In the genomic region with DNA sequence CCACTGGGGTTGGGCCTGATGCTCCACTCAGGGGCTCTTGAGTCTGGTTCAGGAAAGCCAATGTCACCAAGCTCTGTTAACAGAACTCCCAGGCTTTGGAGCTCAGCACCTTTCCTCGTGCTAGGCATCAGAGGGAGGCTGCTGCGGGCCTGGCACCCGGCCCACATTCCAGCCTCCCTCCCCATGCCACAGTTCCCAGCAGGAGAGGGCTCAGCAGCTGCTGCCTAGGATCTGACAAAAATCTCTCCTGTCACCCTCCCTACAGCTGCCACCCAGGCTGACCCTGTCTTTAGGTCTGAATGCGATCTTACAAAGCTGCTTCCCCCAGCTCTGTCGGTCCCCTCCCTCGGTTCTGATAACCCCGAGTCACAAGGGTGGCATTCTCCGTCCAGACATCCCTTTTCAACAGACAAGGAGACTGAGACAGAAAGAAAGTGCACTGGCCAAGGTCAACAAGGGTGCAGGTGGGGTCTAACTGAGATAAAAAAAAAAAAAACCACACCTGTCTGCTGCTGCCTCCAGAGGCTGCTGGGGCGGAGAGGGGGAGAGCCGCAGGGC, we compare ENCODE assay signal across 8 mouse cellular contexts. TPM values are rescaled to one million over a fixed set of nuclear protein-coding genes. Genes with fewer than 3 reads are reported as not detected.
DNase-seq lines count a peak whose midpoint lies in the region; ATAC-seq and TF ChIP-seq lines count a peak whose summit lies in the region.

No protein-coding gene starts in this region.

- H3K79me3 ChIP-seq in C2C12 (ENCODE audit: low read depth) = no peaks in the 10 kb centered on the region

- no peak overlapping the region for H3ac ChIP-seq in C2C12 (ENCODE audit: control insufficient read depth, insufficient read length, low read depth)

- TF ChIP-seq POLR2A in cerebellum, adult 2 months (IDR thresholded peaks at IDR 0.05; ENCODE audit: borderline replicate concordance, insufficient read depth, low read length) = no peak

- peaks cover 9% of the 10 kb centered on the region for H3K36me3 ChIP-seq in C2C12 (ENCODE audit: control insufficient read depth, insufficient read depth)
- H3K36me3 ChIP-seq in heart, embryonic 15.5 days = peaks cover under 1% of the 10 kb centered on the region; the same call in 1 of the 2 replicates
- no peaks in the 10 kb centered on the region for H3K36me3 ChIP-seq in neural tube, embryonic 12.5 days

- 41% methylated on average over 10 of the region's 10 CpGs for WGBS in cerebellum, adult 2 months
- WGBS in heart, embryonic 15.5 days = 17% methylated on average over 10 of the region's 10 CpGs
- WGBS in neural tube, embryonic 12.5 days = 30% methylated on average over 10 of the region's 10 CpGs

- H3K27ac ChIP-seq in cerebellum, adult 2 months (ENCODE audit: insufficient read depth, low read length) = no peak overlapping the region
- H3K27ac ChIP-seq in heart, embryonic 15.5 days = peak overlapping the region; percentile 89
- H3K27ac ChIP-seq in neural tube, embryonic 12.5 days = peak overlapping the region; percentile 37; the same call in 1 of the 2 replicates

- H3K27me3 ChIP-seq in cerebellum, adult 2 months (ENCODE audit: control insufficient read depth, insufficient read depth, low read length) = no peaks in the 10 kb centered on the region
- H3K27me3 ChIP-seq in C2C12 (ENCODE audit: control insufficient read depth, insufficient read depth, insufficient read length) = no peaks in the 10 kb centered on the region
- H3K27me3 ChIP-seq in heart, embryonic 15.5 days = no peaks in the 10 kb centered on the region
- no peaks in the 10 kb centered on the region for H3K27me3 ChIP-seq in neural tube, embryonic 12.5 days (replicated peaks)

- no peaks in the 10 kb centered on the region for H3K9me3 ChIP-seq in heart, embryonic 15.5 days (replicated peaks)
- no peaks in the 10 kb centered on the region for H3K9me3 ChIP-seq in neural tube, embryonic 12.5 days

- ATAC-seq in cerebellum, adult (ENCODE audit: insufficient number of reproducible peaks, low FRiP score, low TSS enrichment) = no peak
- ATAC-seq in heart, embryonic 15.5 days (replicated peaks; ENCODE audit: insufficient number of reproducible peaks, insufficient read depth, low FRiP score, low read depth) = peak; percentile 70
- peak; percentile 63 for ATAC-seq in neural tube, embryonic 12.5 days (ENCODE audit: low FRiP score, low read depth)

- H3K4me3 ChIP-seq in cerebellum, adult 2 months (replicated peaks; ENCODE audit: insufficient read depth, low read depth, low read length) = no peak overlapping the region
- no peak overlapping the region for H3K4me3 ChIP-seq in C2C12 (ENCODE audit: insufficient read depth, poor library complexity, severe bottlenecking)
- peak overlapping the region; percentile 0; the same call in 1 of the 2 replicates for H3K4me3 ChIP-seq in heart, embryonic 15.5 days
- H3K4me3 ChIP-seq in neural tube, embryonic 12.5 days = no peak overlapping the region

- H3K4me2 ChIP-seq in heart, embryonic 15.5 days = peak overlapping the region; percentile 48
- peak overlapping the region; percentile 18 for H3K4me2 ChIP-seq in neural tube, embryonic 12.5 days (replicated peaks)

- peak overlapping the region; percentile 23; the same call in 1 of the 2 replicates for H3K9ac ChIP-seq in heart, embryonic 15.5 days
- H3K9ac ChIP-seq in neural tube, embryonic 12.5 days = no peak overlapping the region

- peaks cover 3% of the 10 kb centered on the region for H3K79me2 ChIP-seq in C2C12 (ENCODE audit: control insufficient read depth, insufficient read depth)

- H3K4me1 ChIP-seq in cerebellum, adult 2 months (ENCODE audit: control insufficient read depth, insufficient read depth, low read length) = peaks cover 43% of the 10 kb centered on the region
- peaks cover 83% of the 10 kb centered on the region for H3K4me1 ChIP-seq in heart, embryonic 15.5 days (replicated peaks)
- peaks cover 30% of the 10 kb centered on the region for H3K4me1 ChIP-seq in neural tube, embryonic 12.5 days

- TF ChIP-seq CTCF in cerebellum, adult 2 months (IDR thresholded peaks at IDR 0.05; ENCODE audit: borderline replicate concordance, insufficient read depth, low read depth, low read length) = no peak
- TF ChIP-seq CTCF in C2C12 (IDR thresholded peaks at IDR 0.05; ENCODE audit: control insufficient read depth, insufficient read depth, insufficient read length) = no peak

- peak; percentile 47 for DNase-seq in cerebellum, adult 2 months
- peak; percentile 62 to 81 for DNase-seq in kidney, postnatal 25 days
- DNase-seq in urinary bladder, postnatal 25 days (ENCODE audit: low spot score) = no peak
- no peak for DNase-seq in layer of hippocampus, postnatal 25 days (ENCODE audit: extremely low spot score in 1 of 2, low spot score in 1 of 2)

TF ChIP-seq in C2C12, 6 proteins besides CTCF, POLR2A, EP300 and RAD21:
- TF ChIP-seq MYOD1 (IDR thresholded peaks at IDR 0.05; ENCODE audit: control insufficient read depth, insufficient read length, low read depth) (peak; percentile 95), CEBPB (IDR thresholded peaks at IDR 0.05; ENCODE audit: low read depth) (no peak), MAX (IDR thresholded peaks at IDR 0.05) (peak; percentile 50)

RNA-seq across cellular contexts. Expression of gene Efhd2, which starts 7.7 kb away (rescaled TPM):
- polyA plus RNA-seq in cerebellum, adult 2 months (2012; rRNA removed) = 141 and 152 TPM in 2 replicates
- polyA plus RNA-seq in C2C12 (2012; fragmentation: generic; extraction: Trizol) = 45.1 TPM
- 62.0 and 79.3 TPM in 2 replicates for polyA plus RNA-seq in heart, embryonic 15.5 days (2015; fragmentation: Nextera tagmentation; extraction: Ambion mirVana)
- 75.9 and 79.1 TPM in 2 replicates for polyA plus RNA-seq in neural tube, embryonic 12.5 days (2016; fragmentation: Nextera tagmentation; extraction: Ambion mirVana)
- total RNA-seq in layer of hippocampus, postnatal 25 days (2021) = 100 to 1,000 TPM; 125 to 131 TPM

RNA-seq across cellular contexts. Expression of gene Ctrc, which starts 20.9 kb away (rescaled TPM):
- polyA plus RNA-seq in cerebellum, adult 2 months (2012; rRNA removed) = not detected in 2 replicates
- polyA plus RNA-seq in C2C12 (2012; fragmentation: generic; extraction: Trizol) = not detected
- not detected in 2 replicates for polyA plus RNA-seq in heart, embryonic 15.5 days (2015; fragmentation: Nextera tagmentation; extraction: Ambion mirVana)
- polyA plus RNA-seq in neural tube, embryonic 12.5 days (2016; fragmentation: Nextera tagmentation; extraction: Ambion mirVana) = not detected in 2 replicates
- total RNA-seq in layer of hippocampus, postnatal 25 days (2021) = not detected

RNA-seq across cellular contexts. Expression of gene Cela2a, which starts 41.1 kb away (rescaled TPM):
- 0.13 and 0.16 TPM in 2 replicates for polyA plus RNA-seq in cerebellum, adult 2 months (2012; rRNA removed)
- polyA plus RNA-seq in C2C12 (2012; fragmentation: generic; extraction: Trizol) = not detected
- 0.35 TPM in 1 of 2 replicates, not detected in the other for polyA plus RNA-seq in heart, embryonic 15.5 days (2015; fragmentation: Nextera tagmentation; extraction: Ambion mirVana)
- polyA plus RNA-seq in neural tube, embryonic 12.5 days (2016; fragmentation: Nextera tagmentation; extraction: Ambion mirVana) = not detected in 2 replicates
- total RNA-seq in layer of hippocampus, postnatal 25 days (2021) = not detected

Comparison
In these comparisons a context has a peak if more than half of its experiments do, and no peak if none do; other contexts are left out.
1. DNase-seq: peak in cerebellum, adult 2 months (2 of 2) and kidney, postnatal 25 days (2 of 2); none in urinary bladder, postnatal 25 days (single experiment) and layer of hippocampus, postnatal 25 days (0 of 2).